Mouse (Mus musculus): ENCODE data around the gene Myh14. TPM values are rescaled to one million over a fixed set of nuclear protein-coding genes. Genes with fewer than 3 reads are reported as not detected.

Gene Myh14
- polyA plus RNA-seq, 1 experiment from 2014 or later = 1.7 TPM

GRCm38 (mm10) chr7:44606171-44606901 lies 64.3 kb downstream of the Myh14 start:
- 8% methylated on average over 29 of the region's 29 CpGs for WGBS

GRCm38 (mm10) chr7:44605436-44605835 lies 65.2 kb downstream of the Myh14 start:
- no peak overlapping the region for H3K9ac ChIP-seq (ENCODE audit: low read length)
- 32% methylated on average over 7 of the region's 7 CpGs for WGBS
- no peak overlapping the region for H3K4me2 ChIP-seq (ENCODE audit: low read depth, low read length, severe bottlenecking)
- DNase-seq (ENCODE audit: low spot score) (no peak), ATAC-seq (replicated peaks; ENCODE audit: low FRiP score) (no peak)
- no peaks in the 10 kb centered on the region for H3K36me3 ChIP-seq (ENCODE audit: control insufficient read depth, insufficient read depth, low read length)
- no peak overlapping the region for H3K27ac ChIP-seq (ENCODE audit: low read depth, low read length)
- H3K27me3 ChIP-seq (ENCODE audit: control insufficient read depth, insufficient read depth, low read length) = peaks cover 15% of the 10 kb centered on the region
- peaks cover 16% of the 10 kb centered on the region for H3K4me1 ChIP-seq (replicated peaks; ENCODE audit: control insufficient read depth, insufficient read depth, low read length)
- no peaks in the 10 kb centered on the region for H3K9me3 ChIP-seq (ENCODE audit: control insufficient read depth, low read length)
- no peak overlapping the region for H3K4me3 ChIP-seq (ENCODE audit: low read depth, low read length)

More at GRCm38 (mm10) chr7:44606171-44606901, 64.3 kb downstream of the Myh14 start:
- Histone ChIP-seq H3K4me2 (ENCODE audit: low read depth, low read length, severe bottlenecking) (no peak overlapping the region), H3K4me3 (ENCODE audit: low read depth, low read length) (no peak overlapping the region), H3K27ac (ENCODE audit: low read depth, low read length) (no peak overlapping the region), H3K27me3 (ENCODE audit: control insufficient read depth, insufficient read depth, low read length) (peaks cover 14% of the 10 kb centered on the region), H3K4me1 (replicated peaks; ENCODE audit: control insufficient read depth, insufficient read depth, low read length) (peaks cover 16% of the 10 kb centered on the region), H3K36me3 (ENCODE audit: control insufficient read depth, insufficient read depth, low read length) (no peaks in the 10 kb centered on the region), H3K9ac (ENCODE audit: low read length) (no peak overlapping the region), H3K9me3 (ENCODE audit: control insufficient read depth, low read length) (no peaks in the 10 kb centered on the region)
- ATAC-seq (replicated peaks; ENCODE audit: low FRiP score) = no peak
- DNase-seq (ENCODE audit: low spot score) = no peak

GRCm38 (mm10) chr7:44604619-44605018 lies 66.0 kb downstream of the Myh14 start:
- no peaks in the 10 kb centered on the region for H3K9me3 ChIP-seq (ENCODE audit: control insufficient read depth, low read length)
- H3K4me1 ChIP-seq (replicated peaks; ENCODE audit: control insufficient read depth, insufficient read depth, low read length) = peaks cover 16% of the 10 kb centered on the region
- ATAC-seq (replicated peaks; ENCODE audit: low FRiP score) (peak; percentile 34), DNase-seq (ENCODE audit: low spot score) (no peak)
- H3K27ac ChIP-seq (ENCODE audit: low read depth, low read length) = no peak overlapping the region
- peak overlapping the region; percentile 46 for H3K4me2 ChIP-seq (ENCODE audit: low read depth, low read length, severe bottlenecking)
- H3K4me3 ChIP-seq (ENCODE audit: low read depth, low read length) = peak overlapping the region; percentile 23
- H3K9ac ChIP-seq (ENCODE audit: low read length) = no peak overlapping the region
- 2% methylated on average over 8 of the region's 8 CpGs for WGBS
- H3K27me3 ChIP-seq (ENCODE audit: control insufficient read depth, insufficient read depth, low read length) = peaks cover 15% of the 10 kb centered on the region
- H3K36me3 ChIP-seq (ENCODE audit: control insufficient read depth, insufficient read depth, low read length) = no peaks in the 10 kb centered on the region

GRCm38 (mm10) chr7:44604139-44604606 lies 66.5 kb downstream of the Myh14 start:
- DNase-seq (ENCODE audit: low spot score) = peak; percentile 91
- Histone ChIP-seq H3K27ac (ENCODE audit: low read depth, low read length) (no peak overlapping the region), H3K9ac (ENCODE audit: low read length) (0 out of 2 replicates have a peak overlapping the region, but pooled peaks have one; percentile 3), H3K4me3 (ENCODE audit: low read depth, low read length) (peak overlapping the region; percentile 23), H3K4me2 (ENCODE audit: low read depth, low read length, severe bottlenecking) (peak overlapping the region; percentile 46), H3K36me3 (ENCODE audit: control insufficient read depth, insufficient read depth, low read length) (no peaks in the 10 kb centered on the region), H3K4me1 (replicated peaks; ENCODE audit: control insufficient read depth, insufficient read depth, low read length) (peaks cover 16% of the 10 kb centered on the region), H3K9me3 (ENCODE audit: control insufficient read depth, low read length) (no peaks in the 10 kb centered on the region), H3K27me3 (ENCODE audit: control insufficient read depth, insufficient read depth, low read length) (peaks cover 15% of the 10 kb centered on the region)
- ATAC-seq (replicated peaks; ENCODE audit: low FRiP score) = peak; percentile 84
- under 1% methylated on average over 25 of the region's 25 CpGs for WGBS

GRCm38 (mm10) chr7:44603186-44603855 lies 67.3 kb downstream of the Myh14 start:
- no peak overlapping the region for H3K27ac ChIP-seq (ENCODE audit: low read depth, low read length)
- no peaks in the 10 kb centered on the region for H3K9me3 ChIP-seq (ENCODE audit: control insufficient read depth, low read length)
- no peak overlapping the region for H3K9ac ChIP-seq (ENCODE audit: low read length)
- DNase-seq (ENCODE audit: low spot score) (no peak), ATAC-seq (replicated peaks; ENCODE audit: low FRiP score) (peak; percentile 37; the same call in 1 of the 2 replicates)
- peaks cover 15% of the 10 kb centered on the region for H3K27me3 ChIP-seq (ENCODE audit: control insufficient read depth, insufficient read depth, low read length)
- peaks cover 16% of the 10 kb centered on the region for H3K4me1 ChIP-seq (replicated peaks; ENCODE audit: control insufficient read depth, insufficient read depth, low read length)
- WGBS = 5% methylated on average over 20 of the region's 20 CpGs
- H3K4me3 ChIP-seq (ENCODE audit: low read depth, low read length) = peak overlapping the region; percentile 23; the same call in 1 of the 2 replicates
- peak overlapping the region; percentile 46; the same call in 1 of the 2 replicates for H3K4me2 ChIP-seq (ENCODE audit: low read depth, low read length, severe bottlenecking)
- H3K36me3 ChIP-seq (ENCODE audit: control insufficient read depth, insufficient read depth, low read length) = no peaks in the 10 kb centered on the region

- peaks cover 16% of the 10 kb centered on the region for H3K4me1 ChIP-seq (replicated peaks; ENCODE audit: control insufficient read depth, insufficient read depth, low read length)
- no peak overlapping the region for H3K27ac ChIP-seq (ENCODE audit: low read depth, low read length)
Measured at GRCm38 (mm10) chr7:44602443-44602842, 68.2 kb downstream of the Myh14 start.

GRCm38 (mm10) chr7:44601646-44602045 lies 69.0 kb downstream of the Myh14 start:
- no peak for DNase-seq (ENCODE audit: low spot score)
- no peaks in the 10 kb centered on the region for H3K36me3 ChIP-seq (ENCODE audit: control insufficient read depth, insufficient read depth, low read length)
- H3K27ac ChIP-seq (ENCODE audit: low read depth, low read length) = no peak overlapping the region
- H3K4me3 ChIP-seq (ENCODE audit: low read depth, low read length) = no peak overlapping the region
- 23% methylated on average over 19 of the region's 19 CpGs for WGBS
- H3K9ac ChIP-seq (ENCODE audit: low read length) = no peak overlapping the region
- ATAC-seq (replicated peaks; ENCODE audit: low FRiP score) = no peak
- peaks cover 16% of the 10 kb centered on the region for H3K4me1 ChIP-seq (replicated peaks; ENCODE audit: control insufficient read depth, insufficient read depth, low read length)
- H3K4me2 ChIP-seq (ENCODE audit: low read depth, low read length, severe bottlenecking) = peak overlapping the region; percentile 12; the same call in 1 of the 2 replicates
- H3K9me3 ChIP-seq (ENCODE audit: control insufficient read depth, low read length) = no peaks in the 10 kb centered on the region
- peaks cover 12% of the 10 kb centered on the region for H3K27me3 ChIP-seq (ENCODE audit: control insufficient read depth, insufficient read depth, low read length)

More at GRCm38 (mm10) chr7:44602443-44602842, 68.2 kb downstream of the Myh14 start:
- no peak for ATAC-seq (replicated peaks; ENCODE audit: low FRiP score)
- WGBS = 17% methylated on average over 11 of the region's 11 CpGs
- Histone ChIP-seq H3K27me3 (ENCODE audit: control insufficient read depth, insufficient read depth, low read length) (peaks cover 15% of the 10 kb centered on the region), H3K36me3 (ENCODE audit: control insufficient read depth, insufficient read depth, low read length) (no peaks in the 10 kb centered on the region), H3K9me3 (ENCODE audit: control insufficient read depth, low read length) (no peaks in the 10 kb centered on the region), H3K4me3 (ENCODE audit: low read depth, low read length) (no peak overlapping the region), H3K4me2 (ENCODE audit: low read depth, low read length, severe bottlenecking) (peak overlapping the region; percentile 22; the same call in 1 of the 2 replicates), H3K9ac (ENCODE audit: low read length) (no peak overlapping the region; the same call in 1 of the 2 replicates)
- peak; percentile 67 for DNase-seq (ENCODE audit: low spot score)

GRCm38 (mm10) chr7:44600691-44601262 lies 69.9 kb downstream of the Myh14 start:
- H3K4me1 ChIP-seq (replicated peaks; ENCODE audit: control insufficient read depth, insufficient read depth, low read length) = peaks cover 13% of the 10 kb centered on the region
- no peak overlapping the region for H3K4me3 ChIP-seq (ENCODE audit: low read depth, low read length)

More at GRCm38 (mm10) chr7:44600691-44601262, 69.9 kb downstream of the Myh14 start:
- ATAC-seq (replicated peaks; ENCODE audit: low FRiP score) (no peak), DNase-seq (ENCODE audit: low spot score) (no peak)
- Histone ChIP-seq H3K9ac (ENCODE audit: low read length) (no peak overlapping the region), H3K36me3 (ENCODE audit: control insufficient read depth, insufficient read depth, low read length) (no peaks in the 10 kb centered on the region), H3K4me2 (ENCODE audit: low read depth, low read length, severe bottlenecking) (no peak overlapping the region), H3K9me3 (ENCODE audit: control insufficient read depth, low read length) (no peaks in the 10 kb centered on the region), H3K27ac (ENCODE audit: low read depth, low read length) (no peak overlapping the region), H3K27me3 (ENCODE audit: control insufficient read depth, insufficient read depth, low read length) (peaks cover 5% of the 10 kb centered on the region)
- WGBS = 89% methylated on average over 10 of the region's 10 CpGs
